Mouse (Mus musculus) neural tube, embryonic 11.5 days (tissue): ENCODE data around the gene Zfp943. TPM values are rescaled to one million over a fixed set of nuclear protein-coding genes. Genes with fewer than 3 reads are reported as not detected.
"Not testable (repeated sequence)": the region's sequence is repeated elsewhere in the genome, so short reads cannot be mapped to it uniquely, and the experiment has no call there.

Source experiments
- ATAC-seq: fragments of 200-750 bp; cut with Nextera tagmentation; 2 replicates; pipeline ENCODE4 v1.8.0; 2017; ENCODE audit warnings: moderate number of reproducible peaks, mild to moderate bottlenecking, moderate TSS enrichment, moderate library complexity; ENCODE audit not compliant: insufficient read depth, low FRiP score, low TSS enrichment
- DNase-seq: peaks from one replicate; pipeline ENCODE4 v3.0.0-alpha.2; 2015; ENCODE audit warnings: low spot score
- H3K27ac ChIP-seq: fragments of 300-500 bp; sonication (generic); 2 replicates; pipeline ENCODE4 v1.5.1; 2014; ENCODE audit warnings: low read depth, mild to moderate bottlenecking, low read length
- H3K27me3 ChIP-seq: fragments of 300-500 bp; sonication (generic); 2 replicates; pipeline ENCODE4 v1.6.1; 2014; ENCODE audit warnings: mild to moderate bottlenecking, low read length, mixed read lengths; ENCODE audit not compliant: control insufficient read depth, insufficient read depth
- H3K36me3 ChIP-seq: fragments of 300-500 bp; sonication (generic); 2 replicates; pipeline ENCODE4 v1.6.1; 2014; ENCODE audit warnings: mild to moderate bottlenecking, low read length, moderate library complexity, mixed read lengths; ENCODE audit not compliant: control insufficient read depth, insufficient read depth
- H3K4me1 ChIP-seq: fragments of 300-500 bp; sonication (generic); 2 replicates; pipeline ENCODE4 v1.6.1; 2014; ENCODE audit warnings: low read length, mixed read lengths; ENCODE audit not compliant: control insufficient read depth, insufficient read depth
- H3K4me2 ChIP-seq: fragments of 300-500 bp; sonication (generic); 2 replicates; pipeline ENCODE4 v1.6.1; 2014; ENCODE audit warnings: low read depth, mild to moderate bottlenecking, moderate library complexity
- H3K4me3 ChIP-seq: fragments of 300-500 bp; sonication (generic); 2 replicates; pipeline ENCODE4 v1.5.1; 2014; ENCODE audit warnings: low read depth, low read length
- H3K9ac ChIP-seq: fragments of 300-500 bp; sonication (generic); 2 replicates; pipeline ENCODE4 v1.6.1; 2014; ENCODE audit warnings: mild to moderate bottlenecking, low read length
- H3K9me3 ChIP-seq: fragments of 300-500 bp; sonication (generic); 2 replicates; pipeline ENCODE4 v1.6.1; 2016; ENCODE audit warnings: low read length; ENCODE audit not compliant: control insufficient read depth
- WGBS: fragments of 180-500 bp; shearing (Covaris S2); extraction: QIAGEN DNeasy Blood & Tissue Kit; methylation state at CpG from one replicate; pipeline ENCODE4 v1.1.7; 2014; 5-methylcytosine and 5-hydroxymethylcytosine counted together
- polyA plus RNA-seq: library from polyadenylated mRNA; unstranded; fragments of >200 nt; fragmentation: Nextera tagmentation; extraction: Ambion mirVana; gene quantifications from 2 replicates; pipeline ENCODE4 v1.2.1, GENCODE M21; 2014

The Zfp943 gene
- 21.3 and 21.6 TPM in 2 replicates for polyA plus RNA-seq

GRCm38 (mm10) chr17:21962107-21962907, at the start of gene Zfp943, which contains the start of gene Zfp942:
TSS of gene Zfp943 (plus strand) at chr17:21962552.
TSS of gene Zfp942 (minus strand) at chr17:21962464.
- Histone ChIP-seq H3K27ac (peak within 1 kb of the TSS; percentile 63; the same call in 1 of the 2 replicates), H3K9ac (peak within 1 kb of the TSS; percentile 61), H3K4me2 (peak within 1 kb of the TSS; percentile 44), H3K4me3 (peak within 1 kb of the TSS; percentile 58)
- under 1% methylated on average over 39 of the region's 55 CpGs for WGBS
- peak; percentile 81 for DNase-seq
- not testable (repeated sequence) for H3K9me3 ChIP-seq, H3K27me3 ChIP-seq, H3K4me1 ChIP-seq, H3K36me3 ChIP-seq
- ATAC-seq, result peak; percentile 98

GRCm38 (mm10) chr17:21963302-21963701, 950 bp downstream of the Zfp943 start:
- Histone ChIP-seq H3K4me1 (0 out of 2 replicates have a peak, but pooled peaks cover 2% of the 10 kb centered on the region), H3K9me3 (no peaks in the 10 kb centered on the region), H3K36me3 (no peaks in the 10 kb centered on the region), H3K27me3 (no peaks in the 10 kb centered on the region), H3K9ac (no peak overlapping the region), H3K4me3 (peak overlapping the region; percentile 58), H3K27ac (no peak overlapping the region), H3K4me2 (peak overlapping the region; percentile 34)
- 62% methylated on average over 4 of the region's 4 CpGs for WGBS
- ATAC-seq (no peak), DNase-seq (no peak)

- H3K9ac ChIP-seq, DNase-seq, H3K9me3 ChIP-seq, H3K27me3 ChIP-seq, H3K36me3 ChIP-seq, ATAC-seq, H3K4me2 ChIP-seq, H3K27ac ChIP-seq, H3K4me3 ChIP-seq, H3K4me1 ChIP-seq: not testable (repeated sequence)
- 29% methylated on average over 1 of the region's 1 CpGs for WGBS
Measured at GRCm38 (mm10) chr17:22035594-22035993, 73.2 kb downstream of the Zfp943 start.

DNA sequence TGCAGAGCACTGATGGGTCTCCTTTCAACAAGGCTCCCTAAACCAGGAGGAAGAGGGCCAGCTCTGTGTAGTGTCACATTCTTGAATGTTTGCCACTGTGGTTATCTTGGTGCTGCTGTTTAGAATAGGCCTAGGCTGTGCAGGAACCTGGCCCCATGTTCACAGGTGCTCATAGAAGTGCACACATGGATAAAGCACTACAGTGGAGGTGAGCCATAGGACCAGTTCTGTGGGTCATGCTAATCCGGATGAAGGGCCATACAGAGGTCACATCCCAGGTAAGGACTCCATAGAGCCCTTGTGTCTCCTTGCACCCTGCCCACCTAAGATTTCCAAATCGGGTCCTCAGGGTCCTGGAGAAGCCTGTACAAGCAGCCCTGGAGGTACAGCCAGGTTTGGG, 87.1 kb downstream of the Zfp943 start:
- DNase-seq (no peak), ATAC-seq (no peak)
- Histone ChIP-seq H3K27ac (no peak overlapping the region), H3K4me2 (no peak overlapping the region), H3K9me3 (0 out of 2 replicates have a peak, but pooled peaks cover 5% of the 10 kb centered on the region), H3K36me3 (no peaks in the 10 kb centered on the region), H3K9ac (no peak overlapping the region), H3K27me3 (no peaks in the 10 kb centered on the region), H3K4me1 (no peaks in the 10 kb centered on the region), H3K4me3 (no peak overlapping the region)
- WGBS, result 68% methylated on average over 2 of the region's 2 CpGs

DNA sequence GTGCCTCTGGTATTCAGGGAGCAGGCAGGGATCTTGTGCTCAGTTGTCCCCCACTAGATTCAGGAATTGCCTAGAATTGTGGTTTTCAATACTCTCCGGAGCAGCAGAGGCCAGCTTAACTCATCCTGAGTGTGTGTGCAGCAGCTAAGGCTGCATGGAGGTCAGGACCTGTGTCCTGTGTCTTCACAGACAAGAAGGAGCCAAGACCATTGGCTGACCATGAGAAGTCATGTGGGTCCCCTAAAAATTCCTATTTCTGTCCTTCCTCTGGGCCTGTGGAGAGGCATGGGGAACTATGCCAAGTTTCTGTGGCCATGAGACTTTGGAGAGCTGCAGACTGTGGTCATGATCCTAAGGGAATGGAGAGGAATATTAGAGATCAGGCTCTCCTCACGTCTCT, 90.9 kb downstream of the Zfp943 start:
- 0 out of 2 replicates have a peak, but pooled peaks cover 5% of the 10 kb centered on the region for H3K9me3 ChIP-seq
- no peaks in the 10 kb centered on the region for H3K4me1 ChIP-seq
- no peak overlapping the region for H3K4me3 ChIP-seq
- 68% methylated on average over 2 of the region's 2 CpGs for WGBS
- H3K27me3 ChIP-seq, result no peaks in the 10 kb centered on the region
- DNase-seq (no peak), ATAC-seq (no peak)
- no peak overlapping the region for H3K4me2 ChIP-seq
- H3K9ac ChIP-seq, result no peak overlapping the region
- no peak overlapping the region for H3K27ac ChIP-seq
- no peaks in the 10 kb centered on the region for H3K36me3 ChIP-seq

DNA sequence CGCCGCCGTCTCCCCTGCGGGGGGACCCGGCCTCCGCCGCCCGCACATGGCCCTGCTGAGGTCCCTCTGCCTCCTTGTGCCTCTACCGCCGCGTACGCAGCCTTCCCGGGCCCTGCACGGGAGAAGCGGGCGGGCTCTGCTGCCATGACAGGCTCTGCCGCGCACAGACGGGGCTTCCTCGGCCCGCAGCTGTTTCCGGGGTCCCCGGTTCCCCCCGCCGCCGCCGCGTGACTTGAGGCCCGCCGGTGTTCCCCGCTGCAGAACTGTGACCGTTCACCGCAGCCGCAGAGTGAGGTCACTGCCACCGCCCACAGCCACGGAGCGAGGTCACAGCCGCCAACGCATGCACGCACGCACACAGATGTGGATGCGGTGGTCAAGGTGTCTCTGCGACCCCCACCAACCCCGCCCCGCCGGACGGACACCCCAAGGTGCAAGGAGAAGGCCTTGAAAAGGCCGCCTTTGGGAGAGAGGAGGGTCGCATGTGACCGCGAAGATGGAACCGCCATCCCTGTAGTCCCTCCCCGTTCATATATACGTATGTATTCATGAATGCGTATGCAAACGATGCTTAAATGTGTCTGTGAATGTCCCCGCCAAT, 118.8 kb downstream of the Zfp943 start:
- H3K27me3 ChIP-seq, result no peaks in the 10 kb centered on the region
- H3K27ac ChIP-seq, result no peak overlapping the region
- DNase-seq (peak; percentile 69), ATAC-seq (peak; percentile 88)
- no peaks in the 10 kb centered on the region for H3K36me3 ChIP-seq
- peak overlapping the region; percentile 83 for H3K4me2 ChIP-seq
- no peaks in the 10 kb centered on the region for H3K9me3 ChIP-seq
- H3K4me3 ChIP-seq, result peak overlapping the region; percentile 55
- H3K4me1 ChIP-seq, result no peaks in the 10 kb centered on the region
- H3K9ac ChIP-seq, result peak overlapping the region; percentile 82
- WGBS, result 4% methylated on average over 56 of the region's 57 CpGs

DNA sequence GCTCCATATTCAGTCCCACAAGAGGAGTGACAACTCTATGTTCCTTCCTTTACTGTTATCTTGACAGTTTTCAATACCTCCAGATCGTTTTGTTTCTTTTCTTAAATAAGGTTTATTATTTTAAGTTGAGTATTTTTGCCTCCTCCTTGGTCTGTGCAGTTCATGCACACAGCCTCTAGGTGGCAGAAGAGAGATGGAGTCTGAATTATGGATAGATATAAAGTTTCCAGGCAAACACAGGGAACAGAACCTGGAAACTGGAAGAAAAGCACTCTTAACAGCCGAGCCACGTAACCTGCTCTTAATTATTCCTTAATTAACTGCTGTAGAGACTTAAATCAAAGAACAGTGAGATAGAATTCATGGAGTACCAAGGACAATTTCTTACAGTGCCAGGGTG, 120.9 kb downstream of the Zfp943 start:
- DNase-seq, result peak; percentile 23
- not testable (repeated sequence) for H3K9ac ChIP-seq, H3K4me2 ChIP-seq, H3K27ac ChIP-seq, H3K4me1 ChIP-seq, H3K36me3 ChIP-seq, H3K4me3 ChIP-seq, H3K9me3 ChIP-seq, H3K27me3 ChIP-seq, ATAC-seq
- 21% methylated on average over 3 of the region's 3 CpGs for WGBS

DNA sequence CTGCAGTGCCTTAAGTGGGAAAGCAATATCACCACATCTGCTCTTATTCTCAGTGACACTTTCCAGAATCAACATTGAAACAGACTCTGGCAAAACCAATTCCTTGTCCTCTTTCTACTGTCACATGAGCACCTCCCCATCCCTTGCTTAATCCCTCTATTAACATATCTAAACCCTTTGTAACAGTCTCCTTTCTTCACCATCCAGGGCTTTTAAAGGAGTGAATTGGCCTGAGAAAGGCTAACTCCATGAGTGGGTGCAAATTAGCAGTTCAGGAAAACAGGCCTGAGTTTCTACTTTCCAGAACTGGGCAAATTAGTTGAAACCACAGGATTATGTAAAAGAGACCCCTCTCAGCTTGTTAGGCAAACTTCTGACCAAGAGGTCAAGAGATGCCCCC, 156.4 kb downstream of the Zfp943 start:
- Histone ChIP-seq H3K36me3 (no peaks in the 10 kb centered on the region), H3K4me2 (no peak overlapping the region), H3K9me3 (no peaks in the 10 kb centered on the region), H3K4me3 (no peak overlapping the region), H3K27ac (no peak overlapping the region), H3K4me1 (no peaks in the 10 kb centered on the region), H3K27me3 (no peaks in the 10 kb centered on the region), H3K9ac (no peak overlapping the region)
- ATAC-seq (no peak), DNase-seq (no peak)
